Mouse (Mus musculus): ENCODE data around the gene Rbm19.
A peak's percentile ranks its signal among the peaks of the same experiment; 100 is the strongest.
"Not testable (repeated sequence)": the region's sequence is repeated elsewhere in the genome, so short reads cannot be mapped to it uniquely, and the experiment has no call there.

Gene Rbm19

GRCm38 (mm10) chr5:120116261-120117050 is at the start of gene Rbm19:
Gene Rbm19 (plus strand): TSS chr5:120116465.
- DNase-seq, result peak; percentile 86

- DNase-seq, result no peak
Measured at GRCm38 (mm10) chr5:120067266-120067665, 49.0 kb upstream of the Rbm19 start.

DNA sequence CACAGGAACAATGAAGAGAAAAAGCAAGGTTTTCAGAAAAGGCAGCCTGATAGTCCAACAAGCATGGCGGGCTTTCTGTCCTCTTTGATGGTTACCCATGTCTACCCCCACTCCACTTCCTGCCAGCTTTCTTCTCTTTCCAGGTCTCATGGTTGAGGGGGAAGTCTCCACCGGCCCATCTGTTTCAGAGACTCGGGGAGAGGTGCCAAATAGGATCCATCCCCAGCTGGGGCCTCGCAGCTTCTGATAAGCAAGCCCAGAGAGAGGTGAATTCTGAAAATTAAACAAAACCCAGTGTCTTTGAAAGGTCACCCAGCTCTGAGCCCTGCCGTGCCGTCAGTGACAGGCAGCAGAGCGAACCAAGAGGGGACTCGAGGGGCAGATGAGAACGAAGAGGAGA is 42.2 kb upstream of the Rbm19 start:
- DNase-seq, result no peak

- no peak for DNase-seq
Measured at GRCm38 (mm10) chr5:120080027-120080426, 36.2 kb upstream of the Rbm19 start.

DNA sequence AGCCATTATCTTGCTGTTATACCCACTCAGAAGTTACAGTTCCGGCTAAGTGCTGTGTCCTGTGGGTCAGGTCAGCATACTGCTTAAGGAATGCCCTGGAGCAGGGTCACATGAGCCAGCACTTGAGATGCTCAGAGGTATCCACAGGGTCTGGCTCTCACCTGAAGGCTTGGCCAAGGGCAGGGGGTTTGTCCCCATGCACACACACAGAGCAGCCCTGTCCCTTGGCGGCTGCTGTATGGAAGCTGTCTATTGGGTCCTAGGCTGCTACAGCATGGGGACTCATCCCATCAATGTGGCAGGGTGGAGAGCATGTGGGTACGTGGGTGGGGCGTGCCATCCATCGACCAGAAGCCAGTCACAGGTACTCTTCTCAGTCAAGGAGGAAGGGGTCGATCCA is 35.8 kb upstream of the Rbm19 start:
- DNase-seq, result no peak

DNA sequence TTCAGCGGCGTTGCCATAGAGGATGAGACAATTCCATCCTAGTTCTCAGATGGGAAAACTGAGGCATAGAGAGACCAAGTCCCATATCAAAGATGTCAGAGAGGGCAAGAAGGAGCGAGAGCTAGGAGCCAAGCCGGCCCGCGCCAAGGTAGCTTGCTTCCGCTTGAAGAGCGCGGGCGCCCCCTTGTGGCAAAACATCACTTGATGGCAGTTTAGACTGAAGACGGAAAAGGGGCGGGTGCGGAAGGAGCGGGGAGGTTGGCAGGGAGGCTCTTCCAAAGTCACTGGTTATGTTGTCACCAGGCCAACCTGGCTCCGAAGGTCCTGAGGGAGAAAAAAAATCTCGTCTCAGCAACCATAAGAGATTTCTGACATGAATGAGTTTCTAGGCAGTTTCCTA is 27.7 kb upstream of the Rbm19 start:
- DNase-seq, result peak; percentile 67

GRCm38 (mm10) chr5:120094602-120095001 is 21.7 kb upstream of the Rbm19 start:
- no peak for DNase-seq

DNA sequence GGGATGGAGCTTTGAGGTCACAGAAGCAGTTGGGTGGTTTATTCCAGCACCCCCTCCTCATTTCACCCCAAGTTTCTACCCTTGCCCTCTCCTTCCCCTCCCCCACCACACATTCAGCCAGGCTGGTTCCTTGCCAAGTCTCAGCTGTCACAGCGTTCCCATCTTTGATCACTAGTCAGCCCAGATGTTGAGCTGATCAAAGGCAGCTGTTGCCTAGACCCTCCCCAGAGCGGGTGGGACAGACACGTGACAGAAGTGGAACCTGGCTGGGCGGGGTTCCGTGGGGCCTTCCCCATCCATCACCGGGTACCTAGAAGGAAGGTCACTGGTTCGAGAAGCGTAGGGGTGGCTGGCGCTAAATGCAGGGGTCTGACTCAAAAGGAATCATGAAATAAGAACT is 19.2 kb upstream of the Rbm19 start:
- DNase-seq, result no peak

GRCm38 (mm10) chr5:120100814-120101213 is 15.5 kb upstream of the Rbm19 start:
- DNase-seq, result no peak

GRCm38 (mm10) chr5:120102097-120102496 is 14.2 kb upstream of the Rbm19 start:
- DNase-seq, result no peak

DNA sequence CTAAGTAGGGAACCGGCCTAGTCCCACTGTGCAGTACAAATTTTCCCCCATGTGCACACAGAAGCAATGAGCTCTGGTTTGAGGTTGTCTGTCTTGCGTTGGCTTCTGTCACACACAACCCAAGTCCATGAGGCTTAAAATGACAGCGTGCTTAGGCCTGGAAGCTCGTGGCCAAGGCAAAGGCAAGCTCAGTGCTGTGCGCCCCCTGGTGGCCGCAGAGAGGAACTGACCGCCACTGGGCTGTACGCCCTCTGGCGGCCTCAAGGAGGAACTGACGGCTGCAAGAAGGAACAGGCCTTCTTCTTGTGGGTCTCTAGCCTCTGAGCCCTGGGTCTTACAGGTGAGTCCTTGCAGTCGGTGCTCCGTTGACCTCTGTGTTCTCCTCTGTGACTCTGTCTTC is 13.5 kb upstream of the Rbm19 start:
- no peak for DNase-seq

DNA sequence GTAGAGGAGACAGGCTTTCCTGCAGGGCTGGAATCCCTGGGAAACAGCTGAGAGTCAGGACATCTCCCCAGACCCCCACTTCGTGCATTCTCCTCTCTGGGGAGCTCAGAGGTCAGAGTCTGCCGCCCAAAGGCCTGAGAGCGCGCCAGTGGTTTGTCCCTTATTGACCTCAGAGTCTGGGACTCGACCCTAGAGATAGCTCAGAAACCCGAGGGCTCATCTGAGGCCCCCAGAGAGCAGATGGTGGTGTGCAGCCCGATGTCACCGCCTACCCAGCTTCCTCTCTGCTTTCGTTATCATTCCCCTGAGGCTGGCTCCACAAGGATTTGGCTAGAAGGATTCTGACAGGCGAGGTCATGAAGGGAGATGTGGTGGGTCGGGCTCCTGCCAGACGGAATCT is 12.8 kb upstream of the Rbm19 start:
- peak; percentile 22 for DNase-seq

- no peak for DNase-seq
Measured at GRCm38 (mm10) chr5:120106424-120107073, 9.7 kb upstream of the Rbm19 start.

- no peak for DNase-seq
Measured at GRCm38 (mm10) chr5:120114361-120114760, 1.9 kb upstream of the Rbm19 start.

DNA sequence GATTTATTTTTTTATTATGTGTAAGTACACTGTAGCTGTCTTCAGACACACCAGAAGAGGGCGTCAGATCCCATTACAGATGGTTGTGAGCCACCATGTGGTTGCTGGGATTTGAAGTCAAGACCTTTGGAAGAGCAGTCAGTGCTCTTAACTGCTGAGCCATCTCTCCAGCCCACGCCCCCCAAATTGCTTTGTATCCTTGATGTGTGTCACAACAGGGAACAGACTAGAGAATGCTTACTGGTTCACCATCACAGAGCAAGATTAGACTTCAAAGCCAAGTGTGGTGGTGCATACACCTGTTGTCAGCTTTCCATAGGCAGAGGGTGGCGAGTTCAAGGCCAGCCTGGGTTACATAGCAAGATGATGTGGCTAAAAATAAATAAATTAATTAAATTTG is 896 bp downstream of the Rbm19 start:
- DNase-seq, result not testable (repeated sequence)

DNA sequence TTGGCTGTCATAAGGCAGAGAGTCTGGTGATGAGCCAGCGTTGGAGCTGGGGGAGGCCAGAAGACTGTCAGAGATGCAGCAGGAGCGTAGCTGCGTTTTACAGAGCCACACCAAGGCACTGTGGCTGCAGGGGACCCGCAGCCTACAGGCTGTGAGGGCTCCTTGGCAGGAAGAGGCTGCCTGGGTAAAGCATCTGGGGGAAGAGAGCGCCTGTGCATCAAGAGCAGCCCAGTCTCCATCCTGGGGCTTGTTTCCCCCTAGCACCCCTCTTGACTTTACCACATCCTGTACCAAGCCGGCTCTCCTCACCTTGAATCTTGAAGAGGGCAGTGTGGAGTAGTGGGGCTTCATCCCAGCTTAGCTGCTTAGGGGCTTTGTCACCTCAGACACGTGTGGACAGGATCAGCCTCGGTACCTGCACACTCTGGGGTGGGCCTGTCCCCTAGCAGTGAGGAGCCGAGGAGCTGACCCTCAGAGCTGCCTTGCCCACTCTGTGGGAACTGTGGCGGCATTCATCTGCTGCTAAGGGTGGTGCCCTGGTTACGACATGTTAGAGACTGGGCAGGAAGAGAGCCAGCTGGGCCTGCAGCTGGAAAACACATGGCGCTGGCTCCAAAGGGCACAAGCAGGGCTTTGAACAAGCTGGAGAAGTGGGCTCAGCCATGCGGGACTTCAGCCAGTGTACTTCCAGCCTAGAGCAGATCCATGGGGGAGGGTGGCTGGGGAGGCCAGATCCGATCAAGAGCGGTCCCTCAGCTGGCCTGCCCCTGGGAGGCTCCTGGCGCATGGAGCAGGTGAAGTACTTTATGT is 8.8 kb downstream of the Rbm19 start:
- DNase-seq, result no peak

DNA sequence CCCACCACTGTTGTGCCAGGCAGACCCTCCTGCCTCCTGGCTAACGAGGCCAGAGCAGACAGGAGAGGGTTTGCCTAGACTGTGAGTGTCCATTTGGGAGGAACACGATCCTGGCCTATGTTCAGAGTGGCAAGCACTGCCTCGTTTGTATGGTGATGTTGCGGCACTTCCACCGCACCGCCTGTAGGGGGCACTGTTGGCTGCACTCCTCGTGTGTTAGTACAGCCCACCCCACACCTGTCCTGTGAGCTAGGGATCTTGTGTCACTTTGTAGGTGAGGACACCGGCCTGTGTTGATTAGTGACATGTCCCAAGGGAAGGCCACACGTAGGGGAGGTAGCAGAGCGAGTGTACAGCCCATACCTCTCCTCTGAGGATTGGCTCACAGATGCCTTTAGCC is 11.4 kb downstream of the Rbm19 start:
- no peak for DNase-seq

DNA sequence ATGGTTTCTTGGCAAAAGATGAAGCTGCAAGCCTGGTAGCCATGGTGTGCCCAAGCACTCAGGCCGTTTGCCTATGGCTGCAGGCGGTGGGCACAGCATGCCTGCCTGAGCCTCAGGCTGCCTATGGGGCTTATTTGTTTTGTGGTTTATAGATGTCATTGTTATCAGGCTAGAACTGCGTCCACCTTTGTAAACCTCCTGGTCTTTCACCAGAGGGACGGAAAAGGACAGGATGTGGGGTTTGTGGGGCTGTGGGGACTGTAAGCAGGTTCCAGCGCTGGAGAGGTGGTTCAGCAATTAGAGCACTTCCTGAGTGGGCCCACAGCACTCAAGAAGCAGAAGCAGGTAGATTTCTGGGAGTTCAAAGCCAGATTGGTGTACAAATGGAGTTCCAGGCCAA is 12.2 kb downstream of the Rbm19 start:
- no peak for DNase-seq

GRCm38 (mm10) chr5:120129070-120129469 is 12.8 kb downstream of the Rbm19 start:
- DNase-seq, result no peak

DNA sequence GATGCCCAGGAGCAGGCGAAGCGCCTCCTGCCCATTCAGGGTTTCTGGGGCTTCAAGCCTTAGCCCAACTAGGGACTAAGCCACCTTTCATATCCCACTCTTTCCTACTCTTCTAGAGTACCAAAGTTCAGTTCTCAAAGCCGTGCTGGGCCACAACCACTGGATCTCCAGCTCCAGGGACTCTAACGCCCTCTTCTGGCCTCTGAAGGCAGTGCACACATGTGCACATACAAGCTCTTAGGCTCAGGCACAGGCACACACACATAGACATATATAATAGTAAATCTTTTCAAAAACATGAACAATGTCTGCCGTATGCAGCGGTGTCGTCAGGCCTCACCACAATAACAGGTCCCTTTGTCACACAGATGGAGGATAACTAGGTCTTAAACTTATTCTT is 13.5 kb downstream of the Rbm19 start:
- no peak for DNase-seq

DNA sequence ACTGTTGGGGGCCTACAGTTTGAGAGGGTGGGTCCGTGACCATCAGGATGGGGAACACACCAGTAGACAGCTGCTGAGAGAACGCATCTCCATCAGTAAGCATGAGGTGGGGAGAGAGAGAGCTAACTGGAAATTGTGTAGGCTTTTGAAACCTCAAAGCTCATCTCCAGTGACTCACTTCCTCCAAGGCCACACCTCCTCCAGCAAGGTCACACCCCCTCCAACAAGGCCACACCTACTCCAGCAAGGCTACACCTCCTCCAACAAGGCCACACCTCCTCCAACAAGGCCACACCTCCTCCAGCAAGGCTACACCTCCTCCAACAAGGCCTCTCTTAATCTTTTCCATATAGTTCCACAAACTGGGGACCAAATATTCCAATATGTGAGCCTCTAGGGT is 13.9 kb downstream of the Rbm19 start:
- no peak for DNase-seq

- no peak for DNase-seq
Measured at GRCm38 (mm10) chr5:120131600-120131999, 15.3 kb downstream of the Rbm19 start.

DNA sequence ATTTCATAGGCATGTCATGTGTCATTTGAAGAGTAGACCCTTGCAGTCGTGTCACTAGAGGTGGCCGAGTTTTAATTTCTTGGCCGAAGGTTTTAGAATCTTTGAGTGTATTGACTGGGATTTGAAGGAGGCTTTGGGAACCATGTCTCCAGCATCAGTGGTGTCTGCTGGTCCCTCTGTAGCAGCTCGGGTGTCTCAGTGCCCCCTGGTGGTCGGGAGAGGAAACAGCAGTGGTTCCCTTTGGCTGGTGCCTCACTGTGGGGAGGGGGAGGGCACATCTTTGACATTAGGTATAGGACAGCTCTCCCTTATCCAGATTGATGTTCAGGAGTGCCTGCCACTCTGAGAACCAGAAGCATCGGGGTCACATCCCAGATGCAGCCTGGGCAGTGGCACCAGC is 17.7 kb downstream of the Rbm19 start:
- no peak for DNase-seq

DNA sequence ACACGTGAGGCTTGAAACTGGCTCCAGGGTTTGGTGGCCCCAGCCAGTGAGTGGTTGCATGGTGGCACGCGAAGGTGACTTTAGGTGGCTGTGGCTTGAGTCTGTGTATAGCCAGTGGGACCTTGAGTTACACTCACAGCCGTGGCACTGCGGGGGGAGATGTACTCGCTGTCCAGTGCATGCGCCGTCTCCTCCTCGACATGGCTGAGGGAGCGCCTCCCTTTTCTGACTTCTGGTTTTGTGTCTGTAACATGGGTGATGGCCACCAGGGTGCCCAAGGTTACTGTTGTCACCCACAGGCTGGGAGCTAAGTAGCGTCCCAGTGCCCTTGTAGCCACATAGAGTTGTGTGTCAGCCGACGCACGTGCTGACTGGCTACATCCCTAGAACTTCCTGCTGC is 19.1 kb downstream of the Rbm19 start:
- DNase-seq, result no peak
